Mouse (Mus musculus): Measurements from ENCODE around the gene Scrg1. TPM values are rescaled to one million over a fixed set of nuclear protein-coding genes. Genes with fewer than 3 reads are reported as not detected.
A peak's percentile ranks its signal among the peaks of the same experiment; 100 is the strongest.
"Not testable (repeated sequence)": the region's sequence is repeated elsewhere in the genome, so short reads cannot be mapped to it uniquely, and the experiment has no call there.

The Scrg1 gene
- 1.5 and 1.6 TPM in 2 replicates for polyA plus RNA-seq (2016; fragmentation: Nextera tagmentation; extraction: Ambion mirVana)

DNA sequence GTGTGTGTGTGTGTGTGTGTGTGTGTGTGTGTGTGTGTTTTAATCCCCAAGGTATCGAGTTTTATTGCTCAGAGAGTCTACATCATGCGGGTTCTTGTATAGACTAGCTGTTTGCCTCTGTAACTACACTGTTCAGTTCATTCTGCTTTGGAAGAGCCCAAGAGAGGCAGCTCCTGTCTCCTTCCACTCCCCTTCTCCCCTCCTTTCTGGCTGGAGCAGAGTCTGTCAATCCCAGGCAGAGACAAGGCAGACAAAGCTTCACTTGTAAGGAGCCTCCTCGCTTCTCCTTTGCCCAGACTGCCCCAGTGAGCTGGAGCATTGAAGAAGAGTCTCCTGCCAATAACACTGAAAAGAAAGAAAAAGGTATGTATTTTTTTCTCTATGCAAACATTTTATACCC lies at the start of gene Scrg1:
Gene Scrg1 (plus strand): TSS at position 159 of the 400 bp plus-strand sequence.
- WGBS, result 85% methylated on average over 3 of the region's 3 CpGs
- no peak within 1 kb of the TSS for H3K4me2 ChIP-seq (replicated peaks)
- H3K4me3 ChIP-seq, result no peak within 1 kb of the TSS
- no peak for ATAC-seq (ENCODE audit: low FRiP score)
- no peaks in the 10 kb centered on the region for H3K9me3 ChIP-seq (replicated peaks)
- H3K27ac ChIP-seq, result no peak within 1 kb of the TSS
- H3K4me1 ChIP-seq, result no peaks in the 10 kb centered on the region
- H3K27me3 ChIP-seq, result no peaks in the 10 kb centered on the region
- no peaks in the 10 kb centered on the region for H3K36me3 ChIP-seq
- no peak within 1 kb of the TSS for H3K9ac ChIP-seq

DNA sequence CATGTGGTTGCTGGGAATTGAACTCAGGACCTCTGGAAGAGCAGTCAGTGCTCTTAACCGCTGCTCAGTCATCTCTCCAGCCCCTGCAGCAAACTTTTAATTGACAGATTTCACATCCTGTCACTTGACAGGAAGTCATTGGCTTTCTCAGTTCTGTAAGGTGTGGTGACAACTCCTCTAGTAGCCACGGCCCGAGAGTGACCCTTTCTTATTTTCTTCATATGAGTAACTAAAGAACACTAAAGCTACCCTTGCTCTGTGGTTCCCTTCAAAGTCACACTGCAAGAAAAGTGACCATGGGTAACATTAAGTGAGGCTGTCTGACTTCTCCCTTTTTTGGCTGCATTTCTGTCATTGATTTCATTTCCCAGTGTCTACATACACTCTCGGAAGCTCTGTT lies 49.4 kb upstream of the Scrg1 start:
- Histone ChIP-seq H3K4me2 (replicated peaks) (no peak overlapping the region), H3K27ac (no peak overlapping the region), H3K36me3 (no peaks in the 10 kb centered on the region), H3K4me1 (peaks cover 12% of the 10 kb centered on the region), H3K27me3 (peaks cover 28% of the 10 kb centered on the region), H3K9ac (no peak overlapping the region), H3K9me3 (replicated peaks) (no peaks in the 10 kb centered on the region), H3K4me3 (no peak overlapping the region)
- ATAC-seq (ENCODE audit: low FRiP score), result no peak
- WGBS, result 85% methylated on average over 4 of the region's 4 CpGs

DNA sequence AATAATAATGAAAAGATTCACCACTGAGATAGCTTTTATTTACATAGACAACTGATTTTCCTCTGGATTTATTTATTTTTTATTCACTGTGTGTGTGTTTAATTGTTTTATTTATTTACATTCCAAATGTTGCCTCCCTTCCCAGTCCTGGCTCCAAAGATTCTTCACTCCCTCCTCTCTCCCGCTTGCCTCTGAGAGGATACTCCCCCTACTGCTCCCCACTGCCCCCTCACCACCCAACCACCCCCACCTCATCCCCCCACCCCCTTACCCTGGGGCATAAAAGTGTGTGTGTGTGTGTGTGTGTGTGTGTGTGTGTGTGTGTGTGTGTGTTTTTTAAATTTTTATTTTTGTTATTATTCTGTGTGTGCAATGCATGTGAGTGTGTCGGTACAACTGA lies 46.4 kb upstream of the Scrg1 start:
- Histone ChIP-seq H3K4me3 (no peak overlapping the region), H3K4me2 (replicated peaks) (no peak overlapping the region), H3K27me3 (peaks cover 37% of the 10 kb centered on the region), H3K27ac (no peak overlapping the region), H3K9me3 (replicated peaks) (no peaks in the 10 kb centered on the region), H3K4me1 (peaks cover 8% of the 10 kb centered on the region), H3K36me3 (no peaks in the 10 kb centered on the region), H3K9ac (no peak overlapping the region)
- 13% methylated on average over 2 of the region's 2 CpGs for WGBS
- no peak for ATAC-seq (ENCODE audit: low FRiP score)

DNA sequence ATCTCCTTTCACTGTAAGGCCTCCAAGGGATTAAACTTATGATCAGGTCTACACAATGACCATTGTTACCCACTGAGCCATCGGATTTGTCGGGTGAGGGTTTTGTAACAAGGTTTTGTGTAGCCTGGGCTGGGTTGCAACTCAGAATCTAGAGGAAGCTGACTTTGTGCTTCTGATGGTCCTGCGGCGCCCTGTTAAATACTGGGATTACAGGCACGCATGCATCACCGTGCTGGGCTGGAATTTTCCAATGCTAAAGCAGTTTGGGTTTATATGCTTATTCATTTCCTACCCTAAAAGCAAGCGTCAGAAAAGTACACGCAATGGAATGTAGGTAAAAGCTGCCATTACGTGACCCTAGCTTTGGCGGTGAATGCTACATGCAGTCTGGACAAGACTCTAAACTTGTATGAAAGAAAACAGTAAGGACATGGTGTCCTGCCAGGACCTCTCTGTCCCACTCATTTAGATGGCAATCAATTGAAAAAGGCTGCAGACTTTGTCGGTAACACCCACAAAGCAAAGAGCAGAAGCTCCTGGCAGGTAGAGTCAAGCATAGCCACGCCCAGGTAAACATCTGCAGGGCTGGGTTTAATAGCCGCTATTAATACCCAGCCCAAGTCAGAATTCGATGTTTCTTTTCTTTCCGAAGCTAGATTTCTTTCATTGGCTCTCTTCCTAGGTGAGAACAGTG lies 45.8 kb upstream of the Scrg1 start:
- no peaks in the 10 kb centered on the region for H3K36me3 ChIP-seq
- H3K27ac ChIP-seq, result no peak overlapping the region
- no peak overlapping the region for H3K9ac ChIP-seq
- ATAC-seq (ENCODE audit: low FRiP score), result peak; percentile 29
- H3K27me3 ChIP-seq, result peaks cover 37% of the 10 kb centered on the region
- peaks cover 8% of the 10 kb centered on the region for H3K4me1 ChIP-seq
- H3K4me3 ChIP-seq, result peak overlapping the region; percentile 10
- 20% methylated on average over 15 of the region's 15 CpGs for WGBS
- no peaks in the 10 kb centered on the region for H3K9me3 ChIP-seq (replicated peaks)
- peak overlapping the region; percentile 46 for H3K4me2 ChIP-seq (replicated peaks)

DNA sequence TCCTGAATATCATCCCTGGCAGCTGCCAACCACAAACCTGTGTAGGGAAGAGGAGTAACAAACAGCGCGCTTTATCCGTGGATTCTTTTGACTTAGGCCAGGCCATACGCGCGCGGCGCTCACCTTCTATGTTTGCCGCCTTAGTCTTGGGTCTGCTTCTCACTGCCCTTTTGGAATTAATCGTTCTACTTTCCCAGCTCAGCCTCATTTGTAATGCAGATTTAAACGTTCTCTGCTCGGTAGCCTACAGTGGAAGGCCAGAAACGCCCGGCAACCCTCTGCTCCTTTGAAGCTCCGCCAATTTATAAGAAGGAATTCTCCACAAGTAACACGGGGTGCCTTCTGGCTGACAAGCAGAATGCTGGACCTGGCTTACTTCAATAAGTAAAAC lies 45.3 kb upstream of the Scrg1 start:
- Histone ChIP-seq H3K27me3 (peaks cover 34% of the 10 kb centered on the region), H3K4me3 (peak overlapping the region; percentile 10), H3K36me3 (no peaks in the 10 kb centered on the region), H3K9ac (no peak overlapping the region), H3K9me3 (replicated peaks) (no peaks in the 10 kb centered on the region), H3K27ac (no peak overlapping the region), H3K4me2 (replicated peaks) (peak overlapping the region; percentile 46), H3K4me1 (peaks cover 8% of the 10 kb centered on the region)
- peak; percentile 69 for ATAC-seq (ENCODE audit: low FRiP score)
- 2% methylated on average over 16 of the region's 16 CpGs for WGBS

DNA sequence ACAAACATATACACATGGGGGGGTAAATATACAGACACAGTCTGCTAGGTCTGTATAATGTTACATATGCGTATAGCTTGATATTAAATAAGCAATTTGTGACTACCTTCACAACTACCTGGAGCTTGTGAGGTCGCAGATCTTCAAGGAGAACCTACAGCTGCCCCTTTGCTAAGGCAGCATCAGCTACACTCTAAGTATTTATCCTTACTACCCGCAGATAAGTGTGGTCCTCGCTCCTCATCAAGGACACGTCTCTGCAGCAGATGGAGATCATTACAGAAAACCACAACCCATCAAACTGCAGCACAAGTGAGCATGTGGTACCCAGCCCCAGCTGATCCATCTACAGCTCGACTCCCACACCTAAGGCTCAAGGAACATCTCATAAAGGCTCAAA lies 44.4 kb upstream of the Scrg1 start:
- WGBS, result 77% methylated on average over 6 of the region's 6 CpGs
- ATAC-seq (ENCODE audit: low FRiP score), result no peak
- H3K4me2 ChIP-seq (replicated peaks), result no peak overlapping the region
- peaks cover 8% of the 10 kb centered on the region for H3K4me1 ChIP-seq
- H3K4me3 ChIP-seq, result no peak overlapping the region
- no peaks in the 10 kb centered on the region for H3K36me3 ChIP-seq
- no peak overlapping the region for H3K9ac ChIP-seq
- peaks cover 34% of the 10 kb centered on the region for H3K27me3 ChIP-seq
- no peaks in the 10 kb centered on the region for H3K9me3 ChIP-seq (replicated peaks)
- no peak overlapping the region for H3K27ac ChIP-seq

DNA sequence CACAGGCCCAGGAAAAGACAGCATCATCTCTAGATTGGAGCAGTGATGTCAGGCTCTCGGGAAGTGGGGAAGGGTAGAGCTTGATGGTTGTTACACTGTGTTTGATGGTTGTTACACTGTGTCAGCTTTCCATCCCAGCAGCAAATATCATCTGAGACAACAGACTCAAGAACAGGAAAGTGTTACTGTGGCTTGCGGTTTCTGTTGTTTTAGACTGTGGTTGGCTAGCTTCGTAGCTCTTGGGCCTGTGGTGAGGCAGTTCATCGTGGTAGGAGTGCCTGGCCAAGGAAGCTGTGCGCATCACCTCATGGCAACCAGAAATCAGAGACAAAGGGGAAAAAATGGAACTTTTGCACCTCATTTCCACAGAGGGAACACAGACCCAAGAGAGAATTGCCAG lies 38.9 kb upstream of the Scrg1 start:
- Histone ChIP-seq H3K9ac (no peak overlapping the region), H3K4me1 (no peaks in the 10 kb centered on the region), H3K9me3 (replicated peaks) (no peaks in the 10 kb centered on the region), H3K4me2 (replicated peaks) (no peak overlapping the region), H3K27me3 (0 out of 2 replicates have a peak, but pooled peaks cover 4% of the 10 kb centered on the region), H3K36me3 (no peaks in the 10 kb centered on the region), H3K27ac (no peak overlapping the region), H3K4me3 (no peak overlapping the region)
- ATAC-seq (ENCODE audit: low FRiP score), result no peak
- 90% methylated on average over 5 of the region's 5 CpGs for WGBS

DNA sequence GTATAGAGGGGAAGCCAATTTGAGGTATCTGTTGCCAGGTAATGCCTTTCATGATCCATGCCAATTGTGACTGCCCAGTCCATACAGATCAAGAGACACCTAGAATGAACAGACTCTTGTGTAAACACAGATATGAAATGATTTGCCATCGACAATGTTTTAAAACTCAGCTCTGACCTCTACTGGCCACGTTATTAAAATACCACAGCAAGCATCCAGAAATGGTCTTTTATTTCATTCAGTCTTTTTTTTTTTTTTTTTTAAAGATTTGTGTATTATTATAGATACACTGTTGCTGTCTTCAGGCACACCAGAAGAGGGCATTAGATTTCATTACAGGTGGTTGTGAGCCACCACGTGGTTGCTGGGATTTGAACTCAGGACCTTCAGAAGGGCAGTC lies 29.6 kb upstream of the Scrg1 start:
- WGBS, result 15% methylated on average over 3 of the region's 3 CpGs
- H3K9ac ChIP-seq, result no peak overlapping the region
- H3K9me3 ChIP-seq (replicated peaks), result no peaks in the 10 kb centered on the region
- no peaks in the 10 kb centered on the region for H3K36me3 ChIP-seq
- no peaks in the 10 kb centered on the region for H3K4me1 ChIP-seq
- no peak overlapping the region for H3K4me2 ChIP-seq (replicated peaks)
- H3K27me3 ChIP-seq, result peaks cover 4% of the 10 kb centered on the region; the same call in 1 of the 2 replicates
- no peak overlapping the region for H3K27ac ChIP-seq
- no peak overlapping the region for H3K4me3 ChIP-seq
- 0 out of 2 replicates have a peak, but pooled peaks have one; percentile 38 for ATAC-seq (ENCODE audit: low FRiP score)

DNA sequence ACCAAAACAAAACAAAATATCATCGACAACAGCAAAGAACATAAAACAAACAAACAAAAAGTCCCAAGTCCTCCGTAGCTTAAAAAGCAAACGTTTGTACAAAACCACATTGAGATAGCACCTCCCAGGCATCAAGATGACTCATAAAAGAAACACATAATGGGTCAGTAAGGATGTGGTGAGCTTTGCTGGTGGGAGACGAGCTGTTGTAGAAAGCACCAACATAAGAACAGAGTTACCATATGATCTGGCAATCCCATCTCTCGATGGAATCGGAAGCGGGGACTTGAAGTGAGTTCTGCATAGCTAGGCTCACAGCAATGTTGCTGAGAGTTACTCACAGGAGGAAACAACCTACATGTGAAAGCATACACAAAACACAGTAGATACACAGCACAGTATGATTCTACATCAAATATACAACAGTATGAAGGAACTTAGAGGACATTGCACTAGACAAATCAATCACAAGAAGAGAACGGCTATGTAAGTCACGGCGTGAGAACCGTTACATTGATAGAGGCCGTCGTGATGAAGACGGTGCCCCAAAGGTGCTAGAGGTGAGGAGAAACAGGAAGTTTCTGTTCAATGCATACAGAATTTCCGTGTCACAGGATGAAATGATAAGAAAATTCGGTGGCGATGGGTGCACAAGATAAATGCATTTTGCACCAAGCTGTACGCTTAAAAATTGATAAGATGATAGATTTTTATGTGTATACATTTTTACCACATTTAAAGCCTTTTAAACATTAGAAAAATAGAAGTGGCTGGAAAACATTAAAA lies 27.9 kb upstream of the Scrg1 start:
- Histone ChIP-seq H3K9ac (no peak overlapping the region), H3K36me3 (no peaks in the 10 kb centered on the region), H3K9me3 (replicated peaks) (no peaks in the 10 kb centered on the region), H3K27ac (no peak overlapping the region), H3K27me3 (peaks cover 4% of the 10 kb centered on the region; the same call in 1 of the 2 replicates), H3K4me3 (no peak overlapping the region), H3K4me2 (replicated peaks) (no peak overlapping the region), H3K4me1 (no peaks in the 10 kb centered on the region)
- WGBS, result 75% methylated on average over 18 of the region's 18 CpGs
- no peak for ATAC-seq (ENCODE audit: low FRiP score)

DNA sequence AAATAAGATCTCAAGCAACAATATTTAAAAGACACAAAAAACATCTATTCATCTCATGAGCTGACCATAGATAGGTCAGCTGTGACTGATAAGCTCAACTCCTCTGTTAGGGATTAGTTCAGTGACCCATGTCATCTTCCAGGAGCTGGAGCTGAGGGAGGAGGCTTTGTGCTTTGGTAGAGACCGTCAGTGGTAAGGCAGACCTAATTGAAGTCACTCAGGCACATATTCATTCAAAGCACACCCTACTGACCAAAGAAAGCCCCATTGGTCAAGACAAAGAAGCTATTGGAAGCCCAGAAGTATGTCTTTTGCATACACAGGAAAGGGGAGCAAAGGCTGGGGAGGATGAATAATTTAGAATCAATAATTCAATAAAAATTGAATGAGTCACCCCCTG lies 27.2 kb upstream of the Scrg1 start:
- Histone ChIP-seq H3K9me3 (replicated peaks) (no peaks in the 10 kb centered on the region), H3K4me2 (replicated peaks) (no peak overlapping the region), H3K9ac (no peak overlapping the region), H3K27me3 (peaks cover 4% of the 10 kb centered on the region; the same call in 1 of the 2 replicates), H3K4me3 (no peak overlapping the region), H3K27ac (no peak overlapping the region), H3K4me1 (no peaks in the 10 kb centered on the region), H3K36me3 (no peaks in the 10 kb centered on the region)
- peak; percentile 34; the same call in 1 of the 2 replicates for ATAC-seq (ENCODE audit: low FRiP score)
- WGBS, result 3% methylated on average over 1 of the region's 1 CpGs

DNA sequence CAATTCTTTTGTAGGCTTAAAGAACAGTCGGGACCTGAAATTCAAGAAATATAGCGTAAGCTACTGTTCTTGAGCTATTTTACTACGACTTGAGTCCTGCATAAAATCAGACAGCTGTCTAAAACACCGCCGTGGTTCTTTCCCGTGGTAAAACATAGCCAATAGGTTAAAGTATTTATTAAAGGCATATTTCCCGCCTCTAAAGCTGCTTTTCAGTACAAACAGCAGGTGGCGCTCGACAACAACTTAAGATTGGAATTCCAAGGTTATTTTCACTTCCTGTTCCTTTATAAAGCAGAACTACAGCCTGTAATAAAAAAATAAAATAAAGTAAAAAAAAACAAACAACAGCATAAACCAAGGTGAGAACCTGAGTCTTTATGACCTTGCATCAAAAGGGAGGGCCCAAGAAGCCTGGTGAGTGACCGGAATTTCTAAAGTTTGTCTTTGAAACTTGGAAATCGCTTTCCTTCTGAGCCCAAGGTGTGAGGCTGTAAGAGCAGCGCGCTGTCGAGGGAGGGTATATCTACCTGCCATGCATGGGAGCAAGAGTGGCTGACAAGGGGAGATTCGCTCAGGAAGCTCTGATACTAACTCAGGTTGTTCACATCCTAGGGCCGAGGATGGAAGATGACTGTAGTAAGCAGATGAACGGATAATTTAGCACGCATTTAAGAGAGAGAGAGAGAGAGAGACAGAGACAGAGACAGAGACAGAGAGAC lies 26.4 kb upstream of the Scrg1 start:
- Histone ChIP-seq H3K4me1 (no peaks in the 10 kb centered on the region), H3K4me2 (replicated peaks) (peak overlapping the region; percentile 29), H3K9ac (no peak overlapping the region), H3K9me3 (replicated peaks) (no peaks in the 10 kb centered on the region), H3K36me3 (no peaks in the 10 kb centered on the region), H3K27me3 (peaks cover 4% of the 10 kb centered on the region; the same call in 1 of the 2 replicates), H3K27ac (no peak overlapping the region), H3K4me3 (no peak overlapping the region)
- peak; percentile 26; the same call in 1 of the 2 replicates for ATAC-seq (ENCODE audit: low FRiP score)
- 36% methylated on average over 18 of the region's 18 CpGs for WGBS

DNA sequence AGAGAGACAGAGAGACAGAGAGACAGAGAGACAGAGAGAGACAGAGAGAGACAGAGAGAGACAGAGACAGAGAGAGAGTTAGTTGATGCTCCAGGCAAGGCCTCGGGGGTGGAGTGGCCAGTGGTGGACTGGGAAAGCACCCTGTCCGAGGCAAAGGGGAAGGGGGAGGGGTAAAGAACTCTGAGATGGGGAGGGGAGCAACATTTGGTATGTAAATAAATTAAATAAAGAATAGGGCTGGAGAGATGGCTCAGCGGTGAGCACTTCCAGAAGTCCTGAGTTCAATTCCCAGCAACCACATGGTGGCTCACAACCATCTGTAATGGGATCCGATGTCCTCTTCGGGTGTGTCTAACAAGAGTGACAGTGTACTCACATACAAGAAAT lies 25.8 kb upstream of the Scrg1 start:
- H3K4me1 ChIP-seq, result not testable (repeated sequence)

More for the DNA sequence above, 25.8 kb upstream of the Scrg1 start:
- H3K4me2 ChIP-seq (replicated peaks); H3K9me3 ChIP-seq (replicated peaks); H3K9ac ChIP-seq; ATAC-seq (ENCODE audit: low FRiP score); H3K4me3 ChIP-seq; H3K27me3 ChIP-seq; H3K27ac ChIP-seq; H3K36me3 ChIP-seq: not testable (repeated sequence)
- 70% methylated on average over 5 of the region's 5 CpGs for WGBS

All from hindbrain, embryonic 12.5 days (tissue).